Mouse (Mus musculus) limb, embryonic 14.5 days (tissue): Measurements from ENCODE around the gene Fam83f. TPM values are rescaled to one million over a fixed set of nuclear protein-coding genes. Genes with fewer than 3 reads are reported as not detected.

ENCODE experiments used
- ATAC-seq: fragments of 200-750 bp; cut with Nextera tagmentation; 2 replicates; pipeline ENCODE4 v1.8.0; 2017; ENCODE audit warnings: low read depth, moderate number of reproducible peaks, moderate TSS enrichment; ENCODE audit not compliant: low FRiP score
- DNase-seq: peaks from one replicate; pipeline ENCODE4 v3.0.0-alpha.2; 2015; ENCODE audit warnings: low spot score
- H3K27ac ChIP-seq: fragments of 300-500 bp; sonication (generic); replicated peaks from 2 replicates; pipeline ENCODE4 v1.5.1; 2014; ENCODE audit warnings: low read depth, mild to moderate bottlenecking, low read length, moderate library complexity, mixed read lengths
- H3K27me3 ChIP-seq: fragments of 300-500 bp; sonication (generic); 2 replicates; pipeline ENCODE4 v1.6.1; 2014; ENCODE audit warnings: low read length, mixed read lengths; ENCODE audit not compliant: control insufficient read depth, insufficient read depth
- H3K36me3 ChIP-seq: fragments of 300-500 bp; sonication (generic); 2 replicates; pipeline ENCODE4 v1.6.1; 2014; ENCODE audit warnings: mild to moderate bottlenecking, low read length, moderate library complexity, mixed read lengths; ENCODE audit not compliant: control insufficient read depth, insufficient read depth
- H3K4me1 ChIP-seq: fragments of 300-500 bp; sonication (generic); 2 replicates; pipeline ENCODE4 v1.6.1; 2014; ENCODE audit warnings: antibody characterized with exemption, low read length, mixed read lengths; ENCODE audit not compliant: control insufficient read depth, insufficient read depth
- H3K4me2 ChIP-seq: fragments of 300-500 bp; sonication (generic); replicated peaks from 2 replicates; pipeline ENCODE4 v1.6.1; 2014; ENCODE audit warnings: low read depth, mild to moderate bottlenecking, low read length, moderate library complexity; ENCODE audit not compliant: severe bottlenecking
- H3K4me3 ChIP-seq: fragments of 300-500 bp; sonication (generic); replicated peaks from 2 replicates; pipeline ENCODE4 v1.5.1; 2014; ENCODE audit warnings: low read length
- H3K9ac ChIP-seq: fragments of 300-500 bp; sonication (generic); 2 replicates; pipeline ENCODE4 v1.6.1; 2014; ENCODE audit warnings: mild to moderate bottlenecking, low read depth, low read length, moderate library complexity; ENCODE audit not compliant: severe bottlenecking
- H3K9me3 ChIP-seq: fragments of 300-500 bp; sonication (generic); 2 replicates; pipeline ENCODE4 v1.6.1; 2016; ENCODE audit warnings: low read length; ENCODE audit not compliant: control insufficient read depth
- POLR2A ChIP-seq: fragments of 200-500 bp; IDR thresholded peaks from 2 replicates; pipeline ENCODE4 v1.8.0; 2012; ENCODE audit warnings: inconsistent platforms, mild to moderate bottlenecking, moderate library complexity, borderline replicate concordance; ENCODE audit not compliant: insufficient read depth, insufficient read length; ENCODE audit errors: extremely low read depth
- WGBS: fragments of 180-500 bp; shearing (Covaris S2); extraction: QIAGEN DNeasy Blood & Tissue Kit; methylation state at CpG from one replicate; pipeline ENCODE4 v1.1.7; 2014; 5-methylcytosine and 5-hydroxymethylcytosine counted together
- polyA plus RNA-seq, 2 experiments: library from polyadenylated mRNA; depleted of rRNA in 1 of 2; stranded (reverse) in 1 of 2; unstranded in 1 of 2; fragments of >200 nt; fragmentation: Nextera tagmentation in 1 of 2; extraction: Ambion mirVana in 1 of 2; gene quantifications; 2 replicates each; pipeline versions ENCODE4 v1.2.1 to v1.2.3; 2012 to 2014

The Fam83f gene
- polyA plus RNA-seq, 2 experiments, result 1.7 to 3.7 TPM

GRCm38 (mm10) chr15:80673337-80674095 lies 1.9 kb downstream of the Fam83f start:
- DNase-seq, result no peak
- peaks cover 29% of the 10 kb centered on the region for H3K27me3 ChIP-seq
- no peak overlapping the region for H3K4me2 ChIP-seq
- no peak for ATAC-seq
- H3K36me3 ChIP-seq, result no peaks in the 10 kb centered on the region
- no peak for TF ChIP-seq POLR2A
- H3K4me3 ChIP-seq, result no peak overlapping the region
- H3K27ac ChIP-seq, result no peak overlapping the region
- 0 out of 2 replicates have a peak, but pooled peaks cover 8% of the 10 kb centered on the region for H3K4me1 ChIP-seq
- WGBS, result 72% methylated on average over 4 of the region's 4 CpGs
- no peaks in the 10 kb centered on the region for H3K9me3 ChIP-seq
- H3K9ac ChIP-seq, result no peak overlapping the region

- DNase-seq (no peak), ATAC-seq (no peak)
- Histone ChIP-seq H3K27me3 (peaks cover 27% of the 10 kb centered on the region), H3K9ac (no peak overlapping the region), H3K4me2 (no peak overlapping the region), H3K4me3 (no peak overlapping the region), H3K4me1 (peaks cover 13% of the 10 kb centered on the region), H3K9me3 (no peaks in the 10 kb centered on the region), H3K36me3 (no peaks in the 10 kb centered on the region), H3K27ac (no peak overlapping the region)
- no peak for TF ChIP-seq POLR2A
- 83% methylated on average over 6 of the region's 6 CpGs for WGBS
Observed at GRCm38 (mm10) chr15:80674700-80675099, 3.1 kb downstream of the Fam83f start.

- H3K36me3 ChIP-seq, result no peaks in the 10 kb centered on the region
- 43% methylated on average over 8 of the region's 8 CpGs for WGBS
- no peak for TF ChIP-seq POLR2A
- H3K4me2 ChIP-seq, result 0 out of 2 replicates have a peak overlapping the region, but pooled peaks have one; percentile 15
- peak; percentile 61 for DNase-seq
- peaks cover 23% of the 10 kb centered on the region for H3K4me1 ChIP-seq
- H3K9ac ChIP-seq, result no peak overlapping the region
- H3K27ac ChIP-seq, result peak overlapping the region; percentile 52; the same call in 1 of the 2 replicates
- no peak overlapping the region for H3K4me3 ChIP-seq
- no peaks in the 10 kb centered on the region for H3K9me3 ChIP-seq
- ATAC-seq, result 0 out of 2 replicates have a peak, but pooled peaks have one; percentile 67
- no peaks in the 10 kb centered on the region for H3K27me3 ChIP-seq
Observed at GRCm38 (mm10) chr15:80679515-80680215, 8.0 kb downstream of the Fam83f start.

- ATAC-seq (no peak), DNase-seq (no peak)
- TF ChIP-seq POLR2A, result no peak
- WGBS, result 59% methylated on average over 7 of the region's 7 CpGs
- Histone ChIP-seq H3K4me2 (no peak overlapping the region), H3K27ac (no peak overlapping the region), H3K9ac (no peak overlapping the region; the same call in 1 of the 2 replicates), H3K36me3 (no peaks in the 10 kb centered on the region), H3K27me3 (no peaks in the 10 kb centered on the region), H3K4me3 (no peak overlapping the region), H3K9me3 (no peaks in the 10 kb centered on the region), H3K4me1 (peaks cover 23% of the 10 kb centered on the region)
Observed at GRCm38 (mm10) chr15:80680347-80681030, 8.8 kb downstream of the Fam83f start.

GRCm38 (mm10) chr15:80681466-80681881 lies 9.8 kb downstream of the Fam83f start:
- H3K4me2 ChIP-seq, result no peak overlapping the region
- H3K4me3 ChIP-seq, result no peak overlapping the region
- no peak for TF ChIP-seq POLR2A
- peaks cover 23% of the 10 kb centered on the region for H3K4me1 ChIP-seq
- WGBS, result 52% methylated on average over 4 of the region's 4 CpGs
- DNase-seq (no peak), ATAC-seq (no peak)
- no peaks in the 10 kb centered on the region for H3K27me3 ChIP-seq
- no peak overlapping the region for H3K9ac ChIP-seq
- H3K27ac ChIP-seq, result no peak overlapping the region
- H3K36me3 ChIP-seq, result no peaks in the 10 kb centered on the region
- no peaks in the 10 kb centered on the region for H3K9me3 ChIP-seq
